Comparison of ENCODE assay signal across 16 mouse cellular contexts in genomic region chr9:103546695-103547645, GRCm38 (mm10).
DNase-seq lines count a peak whose midpoint lies in the region; ATAC-seq and TF ChIP-seq lines count a peak whose summit lies in the region.
"Had no signal": no experiment of that assay in that cellular context is flagged by ENCODE, and none has a peak within 500 bp of the region (broad histone marks: within the 10 kb centered on the region; RNA-seq: fewer than 3 reads in every experiment).

No protein-coding gene starts in this region.

- no peaks in the 10 kb centered on the region for H3K36me3 ChIP-seq in neural tube, embryonic 12.5 days
- no peaks in the 10 kb centered on the region for H3K36me3 ChIP-seq in hindbrain, embryonic 14.5 days (replicated peaks; ENCODE audit: control insufficient read depth, insufficient read depth)
- no peaks in the 10 kb centered on the region for H3K36me3 ChIP-seq in midbrain, postnatal 0 days (ENCODE audit: insufficient read depth, low read length)
- H3K36me3 ChIP-seq: heart, embryonic 12.5 days; lung, embryonic 15.5 days; stomach, embryonic 15.5 days had no signal

- H3K9me3 ChIP-seq in neural tube, embryonic 12.5 days: no peaks in the 10 kb centered on the region
- no peaks in the 10 kb centered on the region for H3K9me3 ChIP-seq in hindbrain, embryonic 14.5 days (ENCODE audit: control insufficient read depth, low read length)
- no peaks in the 10 kb centered on the region for H3K9me3 ChIP-seq in midbrain, postnatal 0 days (ENCODE audit: low read length)
- H3K9me3 ChIP-seq: heart, embryonic 12.5 days; lung, embryonic 15.5 days; stomach, embryonic 15.5 days had no signal

- no peaks in the 10 kb centered on the region for H3K27me3 ChIP-seq in neural tube, embryonic 12.5 days (replicated peaks)
- H3K27me3 ChIP-seq in hindbrain, embryonic 14.5 days (ENCODE audit: control insufficient read depth, insufficient read depth, low read length): no peaks in the 10 kb centered on the region
- no peaks in the 10 kb centered on the region for H3K27me3 ChIP-seq in midbrain, postnatal 0 days (ENCODE audit: insufficient read depth, low read length)
- H3K27me3 ChIP-seq: heart, embryonic 12.5 days; lung, embryonic 15.5 days; stomach, embryonic 15.5 days had no signal

- no peak overlapping the region for H3K4me3 ChIP-seq in neural tube, embryonic 12.5 days
- no peak overlapping the region for H3K4me3 ChIP-seq in hindbrain, embryonic 14.5 days (replicated peaks; ENCODE audit: low read length)
- no peak overlapping the region for H3K4me3 ChIP-seq in midbrain, postnatal 0 days (ENCODE audit: low read depth, low read length)
- H3K4me3 ChIP-seq: heart, embryonic 12.5 days; lung, embryonic 15.5 days; stomach, embryonic 15.5 days had no signal

- H3K9ac ChIP-seq in neural tube, embryonic 12.5 days: no peak overlapping the region
- H3K9ac ChIP-seq in hindbrain, embryonic 14.5 days: no peak overlapping the region
- no peak overlapping the region for H3K9ac ChIP-seq in midbrain, postnatal 0 days (replicated peaks; ENCODE audit: low read length, poor library complexity, severe bottlenecking)
- H3K9ac ChIP-seq: heart, embryonic 12.5 days; lung, embryonic 15.5 days; stomach, embryonic 15.5 days had no signal

- peaks cover 23% of the 10 kb centered on the region for H3K4me1 ChIP-seq in neural tube, embryonic 12.5 days
- H3K4me1 ChIP-seq in hindbrain, embryonic 14.5 days (replicated peaks; ENCODE audit: control insufficient read depth, insufficient read depth, low read length): peaks cover 40% of the 10 kb centered on the region
- H3K4me1 ChIP-seq in midbrain, postnatal 0 days (ENCODE audit: insufficient read depth, low read length): peaks cover 12% of the 10 kb centered on the region
- H3K4me1 ChIP-seq: lung, embryonic 15.5 days; stomach, embryonic 15.5 days had no signal

- no peak for TF ChIP-seq CTCF in midbrain, postnatal 0 days (IDR thresholded peaks at IDR 0.05)

- no peak for ATAC-seq in neural tube, embryonic 12.5 days (ENCODE audit: low FRiP score, low read depth)
- ATAC-seq in hindbrain, embryonic 14.5 days (ENCODE audit: low FRiP score): peak; percentile 26; the same call in 1 of the 2 replicates
- no peak for ATAC-seq in midbrain, postnatal 0 days (ENCODE audit: low FRiP score)
- ATAC-seq: CD4-positive, CD25-positive, alpha-beta regulatory T cell, adult 4 months; intestine, postnatal 0 days had no signal

- no peak overlapping the region for H3K27ac ChIP-seq in neural tube, embryonic 12.5 days
- peak overlapping the region; percentile 66 for H3K27ac ChIP-seq in hindbrain, embryonic 14.5 days
- peak overlapping the region; percentile 59; the same call in 1 of the 2 replicates for H3K27ac ChIP-seq in midbrain, postnatal 0 days (ENCODE audit: low read depth, low read length)
- H3K27ac ChIP-seq: lung, embryonic 15.5 days; stomach, embryonic 15.5 days had no signal

- 50% methylated on average over 22 of the region's 22 CpGs for WGBS in neural tube, embryonic 12.5 days
- WGBS in hindbrain, embryonic 14.5 days: 39% methylated on average over 22 of the region's 22 CpGs
- 31% methylated on average over 22 of the region's 22 CpGs for WGBS in midbrain, postnatal 0 days

- 0 out of 2 replicates have a peak overlapping the region, but pooled peaks have one; percentile 0 for H3K4me2 ChIP-seq in neural tube, embryonic 12.5 days (replicated peaks)
- H3K4me2 ChIP-seq in hindbrain, embryonic 14.5 days (replicated peaks): peak overlapping the region; percentile 36
- peak overlapping the region; percentile 16; the same call in 1 of the 2 replicates for H3K4me2 ChIP-seq in midbrain, postnatal 0 days (ENCODE audit: low read depth, low read length, poor library complexity, severe bottlenecking)
- H3K4me2 ChIP-seq: heart, embryonic 12.5 days; lung, embryonic 15.5 days; stomach, embryonic 15.5 days had no signal

- no peak for DNase-seq in neural tube, embryonic 10.5 days (ENCODE audit: extremely low spot score, low spot score)
- peak; percentile 58 for DNase-seq in hindbrain, embryonic 14.5 days (ENCODE audit: low spot score)
- peak; percentile 48 for DNase-seq in midbrain, postnatal 0 days (ENCODE audit: low spot score)
- DNase-seq in gastrocnemius, adult 18-20 months (ENCODE audit: low spot score): no peak
- no peak for DNase-seq in gastrocnemius, postnatal 25 days
- no peak for DNase-seq in frontal cortex, postnatal 25 days (ENCODE audit: low spot score in 2 of 2)
- DNase-seq: adrenal gland, adult 8-10 months; cerebellum, adult 9-10 months; heart, postnatal 36 days; kidney, postnatal 25 days had no signal

Comparison
In these comparisons a context has a peak if more than half of its experiments do, and no peak if none do; other contexts are left out.
1. DNase-seq: peak in hindbrain, embryonic 14.5 days (single experiment) and midbrain, postnatal 0 days (single experiment); none in neural tube, embryonic 10.5 days (single experiment), gastrocnemius, adult 18-20 months (single experiment), gastrocnemius, postnatal 25 days (single experiment) and frontal cortex, postnatal 25 days (0 of 2).
2. Peak in every context shown above with its lines, with median percentiles within 50 percentile points of each other: H3K4me2 ChIP-seq.